Mouse (Mus musculus) kidney, postnatal 0 days (tissue): ENCODE measurements around the gene Dpysl4. TPM values are rescaled to one million over a fixed set of nuclear protein-coding genes. Genes with fewer than 3 reads are reported as not detected.

Experiments used
- ATAC-seq: fragments of 200-750 bp; cut with Nextera tagmentation; replicated peaks from 2 replicates; pipeline ENCODE4 v1.8.0; 2017; ENCODE audit warnings: low read depth, moderate number of reproducible peaks, moderate TSS enrichment, moderate library complexity; ENCODE audit not compliant: low FRiP score
- DNase-seq: peaks from one replicate; pipeline ENCODE4 v3.0.0-alpha.2; 2016; ENCODE audit warnings: low spot score
- H3K27ac ChIP-seq: fragments of 300-500 bp; sonication (generic); 2 replicates; pipeline ENCODE4 v1.5.1; 2014; ENCODE audit warnings: mild to moderate bottlenecking
- H3K27me3 ChIP-seq: fragments of 300-500 bp; sonication (generic); 2 replicates; pipeline ENCODE4 v1.6.1; 2014; ENCODE audit warnings: low read length, mixed read lengths; ENCODE audit not compliant: insufficient read depth
- H3K36me3 ChIP-seq: fragments of 300-500 bp; sonication (generic); 2 replicates; pipeline ENCODE4 v1.6.1; 2014; ENCODE audit warnings: low read length, mixed read lengths; ENCODE audit not compliant: insufficient read depth
- H3K4me1 ChIP-seq: fragments of 300-500 bp; sonication (generic); replicated peaks from 2 replicates; pipeline ENCODE4 v1.6.1; 2014; ENCODE audit warnings: antibody characterized with exemption, low read length, mixed read lengths; ENCODE audit not compliant: insufficient read depth
- H3K4me2 ChIP-seq: fragments of 300-500 bp; sonication (generic); 2 replicates; pipeline ENCODE4 v1.6.1; 2014; ENCODE audit warnings: mild to moderate bottlenecking, low read length, moderate library complexity, mixed read lengths
- H3K4me3 ChIP-seq: fragments of 300-500 bp; sonication (generic); replicated peaks from 2 replicates; pipeline ENCODE4 v1.5.1; 2014; ENCODE audit warnings: low read depth, low read length
- H3K9ac ChIP-seq: fragments of 300-500 bp; sonication (generic); 2 replicates; pipeline ENCODE4 v1.6.1; 2014; ENCODE audit warnings: low read depth, low read length
- H3K9me3 ChIP-seq: fragments of 300-500 bp; sonication (generic); replicated peaks from 2 replicates; pipeline ENCODE4 v1.6.1; 2016; ENCODE audit warnings: low read length, inconsistent platforms, mixed read lengths
- CTCF ChIP-seq: IDR thresholded peaks from 2 replicates; pipeline ENCODE4 v1.5.1; 2016; ENCODE audit warnings: antibody characterized with exemption, low read depth, mild to moderate bottlenecking, moderate library complexity
- WGBS: fragments of 180-500 bp; shearing (Covaris S2); extraction: QIAGEN DNeasy Blood & Tissue Kit; methylation state at CpG from one replicate; pipeline ENCODE4 v1.1.7; 2014; 5-methylcytosine and 5-hydroxymethylcytosine counted together
- polyA plus RNA-seq: library from polyadenylated mRNA; unstranded; fragments of >200 nt; fragmentation: Nextera tagmentation; extraction: Ambion mirVana; gene quantifications from 2 replicates; pipeline ENCODE4 v1.2.1, GENCODE M21; 2015

The Dpysl4 gene
- polyA plus RNA-seq, 1 experiment from 2014 or later = 7.5 TPM

- Histone ChIP-seq H3K9ac (no peak overlapping the region), H3K4me3 (no peak overlapping the region), H3K9me3 (no peaks in the 10 kb centered on the region), H3K27me3 (no peaks in the 10 kb centered on the region), H3K4me1 (no peaks in the 10 kb centered on the region), H3K36me3 (no peaks in the 10 kb centered on the region), H3K27ac (no peak overlapping the region), H3K4me2 (no peak overlapping the region)
- DNase-seq (no peak), ATAC-seq (no peak)
- no peak for TF ChIP-seq CTCF
- 41% methylated on average over 6 of the region's 6 CpGs for WGBS
Measured at GRCm38 (mm10) chr7:139078181-139078580, 7.6 kb upstream of the Dpysl4 start.

GRCm38 (mm10) chr7:139079141-139079540 is 6.7 kb upstream of the Dpysl4 start:
- ATAC-seq = no peak
- DNase-seq = no peak
- no peak for TF ChIP-seq CTCF
- Histone ChIP-seq H3K27ac (no peak overlapping the region), H3K4me2 (no peak overlapping the region), H3K4me1 (no peaks in the 10 kb centered on the region), H3K27me3 (no peaks in the 10 kb centered on the region), H3K36me3 (no peaks in the 10 kb centered on the region), H3K9ac (no peak overlapping the region), H3K9me3 (no peaks in the 10 kb centered on the region), H3K4me3 (no peak overlapping the region)
- WGBS = 74% methylated on average over 7 of the region's 7 CpGs

- Histone ChIP-seq H3K4me1 (no peaks in the 10 kb centered on the region), H3K9ac (no peak overlapping the region), H3K27ac (no peak overlapping the region), H3K4me2 (no peak overlapping the region), H3K9me3 (no peaks in the 10 kb centered on the region), H3K36me3 (no peaks in the 10 kb centered on the region), H3K4me3 (no peak overlapping the region), H3K27me3 (peaks cover 6% of the 10 kb centered on the region; the same call in 1 of the 2 replicates)
- DNase-seq (no peak), ATAC-seq (no peak)
- peak; percentile 48 for TF ChIP-seq CTCF
- WGBS = 69% methylated on average over 4 of the region's 4 CpGs
Measured at GRCm38 (mm10) chr7:139080714-139081113, 5.1 kb upstream of the Dpysl4 start.

GRCm38 (mm10) chr7:139081158-139081557 is 4.6 kb upstream of the Dpysl4 start:
- 0 out of 2 replicates have a peak, but pooled peaks cover 3% of the 10 kb centered on the region for H3K4me1 ChIP-seq
- no peak for DNase-seq
- no peak overlapping the region for H3K4me2 ChIP-seq
- no peak for ATAC-seq
- H3K27ac ChIP-seq = no peak overlapping the region
- no peak for TF ChIP-seq CTCF
- no peak overlapping the region for H3K4me3 ChIP-seq
- 62% methylated on average over 5 of the region's 5 CpGs for WGBS
- no peaks in the 10 kb centered on the region for H3K9me3 ChIP-seq
- H3K36me3 ChIP-seq = no peaks in the 10 kb centered on the region
- no peak overlapping the region for H3K9ac ChIP-seq
- peaks cover 8% of the 10 kb centered on the region for H3K27me3 ChIP-seq

- no peak for ATAC-seq
- Histone ChIP-seq H3K27ac (no peak overlapping the region), H3K9ac (no peak overlapping the region), H3K27me3 (peaks cover 16% of the 10 kb centered on the region), H3K36me3 (no peaks in the 10 kb centered on the region), H3K4me3 (no peak overlapping the region), H3K4me1 (peaks cover 8% of the 10 kb centered on the region; the same call in 1 of the 2 replicates), H3K9me3 (no peaks in the 10 kb centered on the region), H3K4me2 (no peak overlapping the region)
- WGBS = 33% methylated on average over 8 of the region's 8 CpGs
- DNase-seq = no peak
- no peak for TF ChIP-seq CTCF
Measured at GRCm38 (mm10) chr7:139082281-139082680, 3.5 kb upstream of the Dpysl4 start.

GRCm38 (mm10) chr7:139084316-139084715 is 1.5 kb upstream of the Dpysl4 start:
- H3K4me1 ChIP-seq = peaks cover 8% of the 10 kb centered on the region; the same call in 1 of the 2 replicates
- H3K4me2 ChIP-seq = no peak overlapping the region
- TF ChIP-seq CTCF = no peak
- ATAC-seq = no peak
- H3K9me3 ChIP-seq = no peaks in the 10 kb centered on the region
- 70% methylated on average over 1 of the region's 1 CpGs for WGBS
- no peak overlapping the region for H3K27ac ChIP-seq
- H3K9ac ChIP-seq = no peak overlapping the region
- no peaks in the 10 kb centered on the region for H3K36me3 ChIP-seq
- DNase-seq = no peak
- H3K27me3 ChIP-seq = peaks cover 16% of the 10 kb centered on the region
- no peak overlapping the region for H3K4me3 ChIP-seq
